ENCODE assay signal across 8 mouse cellular contexts in the genomic region with DNA sequence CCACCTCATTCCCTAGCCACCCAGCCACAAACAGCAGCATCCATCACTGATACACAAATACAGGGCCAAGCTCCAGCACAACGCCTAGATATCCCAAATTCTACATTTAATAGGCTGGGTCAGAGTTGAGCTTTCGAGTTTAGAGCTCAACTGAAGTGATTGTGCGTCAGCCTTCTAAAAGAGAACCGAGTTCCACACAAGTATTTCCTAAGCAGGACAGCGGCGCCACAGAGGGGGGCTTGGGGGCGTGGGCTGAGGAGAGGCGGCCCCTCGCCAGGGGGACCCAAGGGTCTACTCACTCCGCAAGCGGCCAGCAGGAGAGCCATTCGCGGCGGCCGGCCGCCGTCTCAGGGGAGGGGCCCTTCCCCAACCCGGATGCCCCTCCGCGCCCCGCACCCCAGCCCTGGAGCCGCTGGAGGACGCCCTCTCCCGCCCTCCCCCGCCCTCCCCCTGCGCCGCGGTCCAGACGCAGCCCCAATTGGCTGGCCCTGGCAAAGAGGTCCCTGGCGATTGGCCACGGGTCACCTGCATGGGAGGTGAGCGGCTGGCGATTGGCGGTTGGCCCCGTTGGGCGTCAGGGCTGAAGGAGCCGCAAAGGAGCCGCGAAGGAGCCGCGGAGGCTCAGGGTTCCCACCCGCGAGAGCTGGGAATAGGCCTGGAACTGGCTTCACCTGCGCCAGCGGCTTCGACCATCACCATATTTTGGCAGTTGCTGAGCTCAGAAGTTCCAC.
DNase-seq lines count a peak whose midpoint lies in the region; ATAC-seq lines count a peak whose summit lies in the region.

No protein-coding gene starts in this region.

- peak overlapping the region; percentile 50 for H3K4me3 ChIP-seq in hindbrain, embryonic 12.5 days

- no peaks in the 10 kb centered on the region for H3K27me3 ChIP-seq in hindbrain, embryonic 12.5 days

- peaks cover 9% of the 10 kb centered on the region; the same call in 1 of the 2 replicates for H3K4me1 ChIP-seq in hindbrain, embryonic 12.5 days

- peak; percentile 97 for DNase-seq in NIH3T3 (ENCODE audit: low read depth)
- DNase-seq in cerebellum, postnatal 10 days = peak; percentile 97 to 98
- peak; percentile 77 to 81 for DNase-seq in frontal cortex, postnatal 10 days (ENCODE audit: low spot score in 2 of 2)
- peak; percentile 63 to 76 for DNase-seq in layer of hippocampus, postnatal 14 days (ENCODE audit: low spot score in 2 of 2)
- DNase-seq in lung, postnatal 14 days = peak; percentile 96
- DNase-seq in retina, adult 2 months (ENCODE audit: low read depth, low spot score) = peak; percentile 82
- DNase-seq in thymus, postnatal 36 days = peak; percentile 88 to 93

- H3K27ac ChIP-seq in hindbrain, embryonic 12.5 days = peak overlapping the region; percentile 57; the same call in 1 of the 2 replicates

- ATAC-seq in hindbrain, embryonic 12.5 days (ENCODE audit: low FRiP score) = peak; percentile 100

- no peaks in the 10 kb centered on the region for H3K36me3 ChIP-seq in hindbrain, embryonic 12.5 days

- H3K4me2 ChIP-seq in hindbrain, embryonic 12.5 days (replicated peaks) = peak overlapping the region; percentile 60

- H3K9me3 ChIP-seq in hindbrain, embryonic 12.5 days (replicated peaks) = no peaks in the 10 kb centered on the region

- 0% methylated on average over 37 of the region's 46 CpGs for WGBS in hindbrain, embryonic 12.5 days

- peak overlapping the region; percentile 66 for H3K9ac ChIP-seq in hindbrain, embryonic 12.5 days

Comparison
In these comparisons a context has a peak if more than half of its experiments do, and no peak if none do; other contexts are left out.
1. Peak in every context shown above with its lines: DNase-seq, ATAC-seq, H3K4me3 ChIP-seq and H3K27ac ChIP-seq.